1 mouse cellular context compared by ENCODE assay signal in the genomic region with DNA sequence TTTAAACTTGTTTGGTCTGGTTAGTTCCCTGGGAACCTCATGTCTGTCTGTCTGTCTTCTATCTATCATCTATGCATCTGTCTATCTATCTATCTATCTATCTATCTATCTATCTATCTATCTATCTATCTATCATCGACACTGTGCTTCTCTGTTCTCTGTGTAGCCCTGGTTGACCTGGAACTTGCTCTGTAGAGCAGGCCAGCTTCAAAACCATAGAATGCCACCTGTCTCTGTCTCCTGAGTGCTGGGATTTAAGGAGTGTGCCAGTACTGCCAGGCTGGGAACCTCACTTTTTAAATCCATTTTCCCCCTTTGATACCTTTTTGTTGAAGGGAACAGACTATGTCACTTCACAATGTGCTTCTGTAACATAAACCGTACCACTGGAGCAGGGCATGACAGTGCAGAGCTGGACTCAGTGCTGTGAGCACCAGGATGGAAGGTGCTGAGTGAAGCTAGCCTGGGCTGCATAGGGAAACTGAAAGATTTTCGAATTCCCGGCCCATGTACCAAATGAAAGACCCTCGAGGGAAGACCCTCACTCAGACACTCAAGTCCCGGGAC.
TF ChIP-seq lines count a peak whose summit lies in the region.

No protein-coding gene starts in this region.

TF ChIP-seq in MEL, 35 proteins besides CTCF, POLR2A, EP300 and RAD21:
- TF ChIP-seq GATA1 (IDR thresholded peaks at IDR 0.05; ENCODE audit: low read depth, low read length), result peak; percentile 13; the same call in 1 of the 2 replicates
- no peak for TF ChIP-seq ETS1 (IDR thresholded peaks at IDR 0.05; ENCODE audit: low read depth, low read length)
